Mouse (Mus musculus) limb, embryonic 12.5 days (tissue): Measurements from ENCODE around the gene Glp2r. TPM values are rescaled to one million over a fixed set of nuclear protein-coding genes. Genes with fewer than 3 reads are reported as not detected.

Experiments used
- ATAC-seq: fragments of 200-750 bp; cut with Nextera tagmentation; 2 replicates; pipeline ENCODE4 v1.8.0; 2017; ENCODE audit warnings: low read depth, moderate TSS enrichment; ENCODE audit not compliant: insufficient number of reproducible peaks, insufficient read depth, low FRiP score, low TSS enrichment
- H3K27ac ChIP-seq: fragments of 300-500 bp; sonication (generic); 2 replicates; pipeline ENCODE4 v1.5.1; 2016; ENCODE audit warnings: mild to moderate bottlenecking, moderate library complexity
- H3K27me3 ChIP-seq: fragments of 300-500 bp; sonication (generic); 2 replicates; pipeline ENCODE4 v1.6.1; 2016; ENCODE audit warnings: mild to moderate bottlenecking, moderate library complexity
- H3K36me3 ChIP-seq: fragments of 300-500 bp; sonication (generic); 2 replicates; pipeline ENCODE4 v1.6.1; 2016; ENCODE audit warnings: mild to moderate bottlenecking, moderate library complexity
- H3K4me1 ChIP-seq: fragments of 300-500 bp; sonication (generic); replicated peaks from 2 replicates; pipeline ENCODE4 v1.6.1; 2016
- H3K4me2 ChIP-seq: fragments of 300-500 bp; sonication (generic); 2 replicates; pipeline ENCODE4 v1.6.1; 2016; ENCODE audit warnings: mild to moderate bottlenecking, moderate library complexity
- H3K4me3 ChIP-seq: fragments of 300-500 bp; sonication (generic); replicated peaks from 2 replicates; pipeline ENCODE4 v1.5.1; 2016; ENCODE audit warnings: mild to moderate bottlenecking
- H3K9ac ChIP-seq: fragments of 300-500 bp; sonication (generic); replicated peaks from 2 replicates; pipeline ENCODE4 v1.6.1; 2016; ENCODE audit warnings: mild to moderate bottlenecking, moderate library complexity
- H3K9me3 ChIP-seq: fragments of 300-500 bp; sonication (generic); 2 replicates; pipeline ENCODE4 v1.6.1; 2016; ENCODE audit warnings: mild to moderate bottlenecking, moderate library complexity
- WGBS: fragments of 180-500 bp; shearing (Covaris S2); methylation state at CpG from one replicate; pipeline ENCODE4 v1.1.7; 2016; 5-methylcytosine and 5-hydroxymethylcytosine counted together
- polyA plus RNA-seq: library from polyadenylated mRNA; unstranded; fragments of >200 nt; fragmentation: Nextera tagmentation; extraction: Ambion mirVana; gene quantifications from 2 replicates; pipeline ENCODE4 v1.2.1, GENCODE M21; 2016

The Glp2r gene
- polyA plus RNA-seq, 1 experiment from 2014 or later: not detected

DNA sequence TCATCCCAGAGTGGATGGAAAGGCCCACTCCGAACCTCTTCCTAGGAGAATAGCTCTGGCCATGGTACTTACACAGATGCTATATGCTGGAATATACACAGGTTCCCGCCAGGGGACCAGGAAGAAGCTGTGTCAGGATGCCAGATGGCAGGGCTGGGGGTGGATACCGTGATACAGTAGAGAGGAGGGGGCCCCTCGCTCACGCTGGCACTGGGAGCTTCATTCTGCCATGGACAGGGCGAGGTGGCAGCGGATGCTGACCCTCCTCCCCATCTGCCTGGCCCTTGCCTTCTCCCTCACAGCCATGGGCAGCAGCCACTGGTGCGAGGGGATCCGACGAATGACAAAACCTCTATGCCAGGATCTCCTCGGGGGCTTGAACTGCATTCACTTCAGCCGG lies 3.4 kb upstream of the Glp2r start, which contains the start of gene Gsg1l2:
Gene Gsg1l2 (plus strand): TSS at position 230 of the 400 bp plus-strand sequence.
- Histone ChIP-seq H3K27me3 (no peaks in the 10 kb centered on the region; the same call in 1 of the 2 replicates), H3K9me3 (no peaks in the 10 kb centered on the region), H3K4me1 (no peaks in the 10 kb centered on the region), H3K4me3 (no peak within 1 kb of the TSS), H3K9ac (no peak within 1 kb of the TSS), H3K4me2 (no peak within 1 kb of the TSS), H3K27ac (no peak within 1 kb of the TSS), H3K36me3 (no peaks in the 10 kb centered on the region)
- WGBS: 78% methylated on average over 12 of the region's 12 CpGs
- ATAC-seq: no peak

DNA sequence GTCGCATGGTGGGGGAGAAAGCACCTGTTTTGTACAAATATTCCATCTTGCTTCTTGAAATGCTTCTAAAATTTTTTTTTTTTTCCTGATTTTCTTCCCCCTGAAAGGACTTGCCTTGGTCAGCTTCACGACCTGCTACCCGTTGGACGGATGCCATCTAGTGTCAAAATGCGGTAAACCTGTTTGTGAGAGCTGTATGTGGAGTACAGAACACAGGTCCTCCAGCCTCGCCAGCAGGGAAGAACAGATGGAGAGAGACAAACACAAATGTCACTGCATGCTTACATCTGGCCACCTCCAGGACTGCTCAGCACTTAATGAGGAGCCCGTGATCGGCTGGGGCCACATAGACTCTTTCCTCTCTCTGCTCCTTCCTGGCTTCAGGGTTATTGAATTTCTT lies 1.6 kb upstream of the Glp2r start:
- no peak overlapping the region for H3K9ac ChIP-seq
- no peak overlapping the region for H3K4me2 ChIP-seq
- no peaks in the 10 kb centered on the region; the same call in 1 of the 2 replicates for H3K27me3 ChIP-seq
- H3K4me3 ChIP-seq: no peak overlapping the region
- H3K27ac ChIP-seq: no peak overlapping the region
- H3K4me1 ChIP-seq: no peaks in the 10 kb centered on the region; the same call in 1 of the 2 replicates
- ATAC-seq: no peak
- H3K36me3 ChIP-seq: no peaks in the 10 kb centered on the region
- no peaks in the 10 kb centered on the region for H3K9me3 ChIP-seq
- 28% methylated on average over 8 of the region's 8 CpGs for WGBS

DNA sequence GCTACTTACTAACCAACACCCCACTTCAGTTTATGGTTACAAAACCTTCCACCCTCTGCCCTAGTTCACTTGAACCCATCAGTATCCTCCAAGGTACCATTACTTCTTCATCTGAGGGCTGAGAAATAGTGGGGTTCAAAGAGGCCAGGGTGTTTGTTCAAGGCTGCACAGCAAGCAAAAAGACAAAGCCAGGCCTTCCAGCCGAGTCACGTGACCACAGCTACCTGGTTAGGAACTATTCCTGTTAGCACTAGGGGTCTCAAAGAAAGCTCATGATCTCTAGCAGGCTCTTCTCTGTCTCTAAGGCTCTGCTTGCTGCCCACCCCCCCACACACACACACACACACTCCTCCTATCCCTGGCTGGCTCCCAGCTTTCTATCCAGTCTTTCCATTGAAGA lies 738 bp upstream of the Glp2r start:
- H3K9ac ChIP-seq: no peak overlapping the region
- no peak overlapping the region for H3K4me2 ChIP-seq
- no peaks in the 10 kb centered on the region; the same call in 1 of the 2 replicates for H3K27me3 ChIP-seq
- 77% methylated on average over 2 of the region's 2 CpGs for WGBS
- H3K36me3 ChIP-seq: no peaks in the 10 kb centered on the region
- no peaks in the 10 kb centered on the region; the same call in 1 of the 2 replicates for H3K4me1 ChIP-seq
- no peaks in the 10 kb centered on the region for H3K9me3 ChIP-seq
- no peak overlapping the region for H3K27ac ChIP-seq
- no peak overlapping the region for H3K4me3 ChIP-seq
- no peak for ATAC-seq

DNA sequence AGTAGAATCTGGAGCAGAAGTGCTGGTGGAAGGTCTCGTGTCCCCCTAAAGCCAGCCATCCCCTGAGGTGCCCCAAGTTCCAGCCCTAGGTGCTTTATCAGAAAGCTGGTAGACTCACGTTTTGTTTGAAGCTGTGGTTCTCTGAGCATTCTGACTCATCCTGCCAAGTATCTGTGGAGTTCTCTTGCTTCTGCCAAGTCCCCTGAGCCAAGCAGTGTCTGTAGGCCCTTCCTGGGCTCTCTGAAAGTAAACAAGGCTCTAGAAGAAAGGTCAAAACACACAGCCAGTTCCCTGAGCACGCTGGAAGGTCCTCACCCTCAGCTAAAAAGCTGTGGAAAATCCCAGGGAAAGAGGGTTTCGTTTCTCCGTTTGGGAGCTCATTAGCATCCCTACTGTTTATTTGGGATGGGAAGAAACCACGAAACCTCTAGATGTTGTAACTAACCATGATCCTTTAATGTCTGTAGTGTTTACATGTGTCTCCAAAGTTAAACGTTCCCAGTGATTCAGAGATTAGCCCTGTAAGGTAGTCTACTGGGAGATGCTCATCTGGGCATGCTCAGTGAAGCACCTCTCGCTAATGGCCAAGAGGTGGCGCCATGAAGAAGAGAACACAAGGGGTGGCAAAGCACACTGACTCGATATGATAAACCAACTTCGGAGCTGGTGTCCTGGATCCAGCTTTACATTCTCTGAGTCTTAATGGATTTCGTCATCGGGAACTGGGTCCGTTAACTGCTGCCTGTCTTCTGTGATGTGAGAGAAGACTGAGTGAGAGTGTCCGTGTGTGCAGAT lies 13.4 kb downstream of the Glp2r start:
- 73% methylated on average over 15 of the region's 15 CpGs for WGBS

DNA sequence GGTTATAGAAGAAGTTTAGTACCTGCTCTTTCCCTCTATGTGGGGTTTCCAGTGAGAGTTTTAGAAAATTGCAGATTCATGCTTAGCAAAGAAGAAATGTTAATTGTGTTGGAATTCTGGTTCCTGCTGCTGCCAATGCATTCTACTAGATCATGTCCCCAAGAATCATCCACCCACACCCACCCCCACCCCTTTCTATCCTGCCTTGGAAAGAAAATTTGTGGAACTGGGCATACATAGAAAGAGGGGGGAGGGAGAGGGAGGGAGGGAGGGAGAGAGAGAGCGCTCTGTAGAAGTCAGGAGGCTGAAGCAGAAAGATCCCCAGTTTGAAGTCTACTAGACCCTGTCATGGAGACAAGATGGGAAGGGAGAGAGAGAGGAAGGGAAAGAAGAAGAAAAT lies 14.7 kb downstream of the Glp2r start:
- H3K27ac ChIP-seq: no peak overlapping the region
- 95% methylated on average over 1 of the region's 1 CpGs for WGBS
- no peak overlapping the region for H3K9ac ChIP-seq
- no peak overlapping the region for H3K4me3 ChIP-seq
- no peaks in the 10 kb centered on the region for H3K27me3 ChIP-seq
- no peak for ATAC-seq
- H3K9me3 ChIP-seq: no peaks in the 10 kb centered on the region
- no peaks in the 10 kb centered on the region for H3K4me1 ChIP-seq
- H3K36me3 ChIP-seq: no peaks in the 10 kb centered on the region
- no peak overlapping the region for H3K4me2 ChIP-seq

More for the DNA sequence above, 13.4 kb downstream of the Glp2r start:
- H3K4me3 ChIP-seq: no peak overlapping the region
- no peaks in the 10 kb centered on the region for H3K4me1 ChIP-seq
- H3K36me3 ChIP-seq: no peaks in the 10 kb centered on the region
- H3K27ac ChIP-seq: no peak overlapping the region
- no peak overlapping the region for H3K4me2 ChIP-seq
- no peaks in the 10 kb centered on the region for H3K9me3 ChIP-seq
- no peak for ATAC-seq
- H3K9ac ChIP-seq: no peak overlapping the region
- H3K27me3 ChIP-seq: no peaks in the 10 kb centered on the region

DNA sequence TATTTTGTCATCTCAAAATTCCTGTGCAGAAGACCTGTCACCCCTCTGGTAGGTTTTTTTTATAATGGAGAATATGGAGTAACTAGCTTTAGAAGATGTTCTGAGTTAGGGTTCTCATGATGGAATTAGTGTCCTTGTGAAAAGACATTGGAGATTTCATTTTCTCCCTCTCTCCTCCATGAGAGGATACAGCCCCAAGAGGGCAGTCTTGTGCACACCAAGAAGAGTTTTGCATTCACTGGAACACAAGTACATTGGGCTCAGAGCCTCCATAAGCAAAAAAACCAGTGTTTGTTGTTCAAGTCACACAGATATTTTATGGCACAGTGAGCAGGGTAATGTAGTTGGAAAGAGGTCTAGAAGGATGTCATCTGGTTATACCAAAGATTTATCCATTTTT lies 29.4 kb downstream of the Glp2r start:
- no peak overlapping the region for H3K4me2 ChIP-seq
- no peak for ATAC-seq
- no peak overlapping the region for H3K4me3 ChIP-seq

DNA sequence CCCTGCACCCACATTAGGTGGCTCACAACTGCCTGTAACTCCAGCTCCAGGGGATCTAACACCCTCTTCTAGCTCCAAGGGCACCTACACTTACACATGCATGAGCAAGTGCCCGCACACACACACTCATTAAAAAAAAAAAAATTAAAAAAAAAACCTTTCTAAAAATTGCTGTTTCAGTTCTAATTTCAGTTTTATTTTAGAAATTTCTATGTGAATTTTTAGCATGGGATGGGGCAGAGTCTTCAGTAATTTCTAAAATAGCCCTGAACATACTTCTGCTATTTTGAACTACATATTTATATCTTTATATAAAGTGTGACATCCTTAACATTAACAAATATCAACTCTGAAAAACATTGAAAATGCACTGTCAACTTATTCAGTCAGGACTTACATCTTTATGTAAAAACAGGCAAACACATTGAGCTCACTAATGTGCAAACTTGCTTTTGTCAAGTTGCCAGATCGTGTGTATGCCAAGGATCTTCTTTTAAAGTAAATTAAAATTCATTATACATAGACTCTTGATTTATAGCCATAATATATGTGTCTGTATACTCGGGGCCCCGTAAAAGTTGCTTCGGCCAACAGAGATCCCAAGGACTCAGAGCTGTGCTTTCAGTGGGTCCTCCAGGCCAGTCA lies 32.0 kb downstream of the Glp2r start:
- ATAC-seq: no peak
- H3K4me3 ChIP-seq: no peak overlapping the region
- no peaks in the 10 kb centered on the region for H3K36me3 ChIP-seq
- no peak overlapping the region for H3K4me2 ChIP-seq
- H3K9me3 ChIP-seq: no peaks in the 10 kb centered on the region
- H3K4me1 ChIP-seq: no peaks in the 10 kb centered on the region
- WGBS: 77% methylated on average over 5 of the region's 5 CpGs
- no peak overlapping the region for H3K27ac ChIP-seq
- H3K27me3 ChIP-seq: no peaks in the 10 kb centered on the region
- H3K9ac ChIP-seq: no peak overlapping the region

More for the DNA sequence above, 29.4 kb downstream of the Glp2r start:
- Histone ChIP-seq H3K36me3 (no peaks in the 10 kb centered on the region), H3K4me1 (no peaks in the 10 kb centered on the region), H3K27ac (no peak overlapping the region), H3K27me3 (no peaks in the 10 kb centered on the region), H3K9me3 (no peaks in the 10 kb centered on the region), H3K9ac (no peak overlapping the region)

DNA sequence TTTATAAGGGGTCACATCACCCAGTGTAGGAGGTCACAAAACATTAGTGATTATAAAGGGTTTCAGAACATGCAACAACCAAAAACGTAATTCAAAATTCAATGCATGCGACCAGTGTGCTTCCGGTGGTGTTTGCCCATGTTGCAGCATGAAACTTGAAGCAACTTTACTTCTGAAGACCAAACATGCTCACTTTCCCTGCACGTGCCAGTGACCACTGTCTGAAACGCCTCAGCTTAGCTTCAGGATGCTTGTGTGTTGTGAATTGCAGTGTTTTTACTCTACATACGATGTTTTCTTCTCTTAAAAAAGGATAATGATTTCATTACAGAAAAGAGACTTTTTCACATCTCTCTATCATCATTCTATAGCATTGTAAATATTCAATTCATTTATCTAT lies 32.6 kb downstream of the Glp2r start:
- no peaks in the 10 kb centered on the region for H3K9me3 ChIP-seq
- H3K27me3 ChIP-seq: no peaks in the 10 kb centered on the region
- no peaks in the 10 kb centered on the region for H3K4me1 ChIP-seq
- WGBS: 83% methylated on average over 6 of the region's 6 CpGs
- H3K36me3 ChIP-seq: no peaks in the 10 kb centered on the region
- H3K9ac ChIP-seq: no peak overlapping the region
- H3K4me3 ChIP-seq: no peak overlapping the region
- H3K27ac ChIP-seq: no peak overlapping the region
- H3K4me2 ChIP-seq: no peak overlapping the region
- no peak for ATAC-seq

DNA sequence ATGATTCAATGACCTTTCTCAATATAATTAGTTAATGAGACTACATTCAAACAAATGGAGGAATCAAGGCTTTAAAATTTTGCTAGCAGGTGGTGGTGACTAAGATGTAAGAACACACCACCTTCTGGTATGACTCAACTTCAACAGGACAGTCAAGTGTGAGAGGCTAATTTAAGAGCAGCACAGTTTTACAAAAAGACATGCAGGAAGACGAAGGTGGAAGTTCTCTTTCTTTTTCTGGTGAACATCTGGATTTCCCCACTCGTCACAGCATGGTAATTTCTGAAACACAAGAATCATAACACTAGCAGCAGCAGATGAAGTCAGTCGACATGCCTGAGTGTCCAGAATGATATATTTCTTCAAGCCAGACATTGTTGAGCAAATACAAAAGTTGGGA lies 36.4 kb downstream of the Glp2r start:
- ATAC-seq: no peak
- 68% methylated on average over 3 of the region's 3 CpGs for WGBS
- no peak overlapping the region for H3K9ac ChIP-seq

DNA sequence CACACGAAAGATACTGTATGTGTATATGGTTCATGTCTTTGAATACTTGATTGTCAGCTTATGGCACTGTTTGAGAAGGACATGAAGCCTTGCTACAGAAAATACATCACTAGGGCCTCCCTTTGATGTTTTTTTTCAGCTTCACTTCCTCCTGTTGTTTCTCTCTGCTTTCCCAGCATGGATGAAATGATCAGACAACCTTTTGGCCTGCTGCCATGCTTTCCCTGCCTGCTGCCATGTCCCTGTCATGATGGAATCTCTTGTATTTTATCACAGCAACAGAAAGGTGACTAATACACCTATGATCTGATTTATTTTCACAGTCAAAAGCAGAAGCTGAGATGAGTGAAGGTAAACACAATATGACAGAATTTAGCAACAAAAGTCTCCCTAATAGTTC lies 37.2 kb downstream of the Glp2r start:
- Histone ChIP-seq H3K4me1 (no peaks in the 10 kb centered on the region), H3K4me2 (no peak overlapping the region), H3K27me3 (no peaks in the 10 kb centered on the region), H3K4me3 (no peak overlapping the region), H3K9ac (no peak overlapping the region), H3K36me3 (no peaks in the 10 kb centered on the region), H3K9me3 (no peaks in the 10 kb centered on the region), H3K27ac (no peak overlapping the region)
- 81% methylated on average over 1 of the region's 1 CpGs for WGBS
- ATAC-seq: no peak

More for the DNA sequence above, 36.4 kb downstream of the Glp2r start:
- no peaks in the 10 kb centered on the region for H3K4me1 ChIP-seq
- no peaks in the 10 kb centered on the region for H3K36me3 ChIP-seq
- no peak overlapping the region for H3K4me3 ChIP-seq
- no peak overlapping the region for H3K27ac ChIP-seq
- H3K4me2 ChIP-seq: no peak overlapping the region
- no peaks in the 10 kb centered on the region for H3K9me3 ChIP-seq
- no peaks in the 10 kb centered on the region for H3K27me3 ChIP-seq

DNA sequence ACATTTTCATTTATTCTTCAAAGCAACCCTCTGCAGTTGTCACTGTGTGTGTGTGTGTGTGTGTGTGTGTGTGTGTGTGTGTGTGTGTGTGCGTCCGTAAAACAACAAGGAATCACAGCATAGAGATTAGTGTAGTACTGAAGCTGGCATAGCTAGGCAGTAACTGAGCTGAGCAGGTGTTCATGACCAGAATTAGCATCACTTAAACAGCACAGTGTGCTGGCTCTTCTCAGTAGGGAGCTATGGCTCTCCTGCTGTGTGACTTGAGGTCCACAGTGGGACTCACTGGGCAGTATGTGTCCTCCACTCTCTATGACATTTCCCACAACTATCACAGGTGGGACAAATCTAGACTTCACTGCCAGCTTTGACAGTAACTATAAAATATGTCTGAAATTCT lies 39.9 kb downstream of the Glp2r start:
- ATAC-seq: no peak
- H3K4me2 ChIP-seq: no peak overlapping the region
- H3K27ac ChIP-seq: no peak overlapping the region
- H3K4me1 ChIP-seq: no peaks in the 10 kb centered on the region
- H3K27me3 ChIP-seq: no peaks in the 10 kb centered on the region
- no peaks in the 10 kb centered on the region for H3K9me3 ChIP-seq
- H3K9ac ChIP-seq: no peak overlapping the region
- no peaks in the 10 kb centered on the region for H3K36me3 ChIP-seq
- H3K4me3 ChIP-seq: no peak overlapping the region
- WGBS: 95% methylated on average over 2 of the region's 2 CpGs
